Mouse (Mus musculus) heart, adult 8-10 months (tissue): ENCODE results near the gene Dydc2. TPM values are rescaled to one million over a fixed set of nuclear protein-coding genes. Genes with fewer than 3 reads are reported as not detected.

ENCODE experiments used
- DNase-seq: peaks from one replicate; pipeline ENCODE4 v3.0.0; 2022; ENCODE audit warnings: low spot score
- total RNA-seq, 4 experiments: library from RNA; stranded (reverse); gene quantifications; 2 replicates each; pipeline ENCODE4 v1.2.4; 2022

The Dydc2 gene
- total RNA-seq, 4 experiments from 2014 or later: not detected

GRCm38 (mm10) chr14:41000801-41001200 is 68.2 kb downstream of the Dydc2 start:
- no peak for DNase-seq

DNA sequence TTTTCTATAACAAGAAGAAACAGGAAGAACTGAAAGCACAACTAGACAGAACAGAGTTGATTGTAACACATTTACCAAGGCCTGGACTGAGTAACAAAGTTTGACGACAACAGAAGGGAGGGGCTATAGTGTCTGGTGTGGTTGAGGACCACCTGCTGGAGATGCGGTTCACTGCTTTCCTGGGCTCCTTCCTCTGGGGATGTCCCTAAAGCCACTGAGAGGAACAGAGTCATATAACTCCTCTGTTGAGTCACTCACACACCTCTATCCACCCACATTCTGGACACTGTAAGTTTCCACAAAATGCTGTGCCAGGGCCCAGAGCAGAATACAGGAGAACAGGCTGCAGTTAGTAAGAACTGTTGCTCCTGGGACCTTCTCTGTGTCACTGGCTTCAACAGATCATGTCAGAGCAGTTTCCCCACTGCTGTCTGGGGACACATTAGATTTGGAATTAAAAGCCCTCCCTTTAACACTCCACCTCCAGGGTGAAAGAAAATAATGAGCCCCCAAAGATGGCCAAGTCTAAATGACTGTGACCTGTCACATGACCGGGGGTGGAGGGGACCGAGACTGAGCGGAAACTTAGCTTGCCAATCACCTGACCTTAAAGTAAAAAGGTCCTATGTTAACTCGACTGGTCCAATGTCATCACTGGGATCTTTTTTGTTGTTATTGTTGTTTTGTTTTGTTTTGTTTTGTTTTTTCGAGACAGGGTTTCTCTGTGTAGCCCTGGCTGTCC is 68.9 kb downstream of the Dydc2 start:
- no peak for DNase-seq

Other genes with a start within 250 kb of the Dydc2 start
- gene Sh2d4b, start 175.9 kb downstream of the Dydc2 start, total RNA-seq: under 1 TPM; 0.53 to 0.80 (median 0.66) TPM
- gene Tspan14, start 102.4 kb downstream of the Dydc2 start, total RNA-seq: 10 to 100 TPM in 2 of 4 experiments, 1 to 10 TPM in 2; 9.8 to 18.6 (median 10.8) TPM
- gene Fam213a, start 55.4 kb downstream of the Dydc2 start, total RNA-seq: 10 to 100 TPM; 24.7 to 39.2 (median 28.2) TPM
- not detected for gene Dydc1, start 3.7 kb upstream of the Dydc2 start, total RNA-seq
- gene Mat1a, start 35.8 kb upstream of the Dydc2 start, total RNA-seq: under 1 TPM in 2 of 4 experiments, not detected in 2; 0.09 to 0.31 TPM
- gene Sftpa1, start 62.6 kb upstream of the Dydc2 start, total RNA-seq: under 1 TPM in 1 of 4 experiments, not detected in 3; 0.14 TPM
- not detected for gene Mbl1, start 82.2 kb upstream of the Dydc2 start, total RNA-seq
- not detected for gene Sftpd, start 115.9 kb upstream of the Dydc2 start, total RNA-seq
- not detected for gene Gm2832, start 209.6 kb upstream of the Dydc2 start, total RNA-seq